Mouse (Mus musculus) forebrain, postnatal 0 days (tissue): ENCODE results near the gene Cdc42ep2. TPM values are rescaled to one million over a fixed set of nuclear protein-coding genes. Genes with fewer than 3 reads are reported as not detected.
"Not testable (repeated sequence)": the region's sequence is repeated elsewhere in the genome, so short reads cannot be mapped to it uniquely, and the experiment has no call there.

Experiments
- ATAC-seq: fragments of 200-750 bp; cut with Nextera tagmentation; 2 replicates; pipeline ENCODE4 v1.8.0; 2017; ENCODE audit warnings: mild to moderate bottlenecking, moderate library complexity
- DNase-seq: peaks from one replicate; pipeline ENCODE4 v3.0.0-alpha.2; 2015
- H3K27ac ChIP-seq: fragments of 300-500 bp; sonication (generic); 2 replicates; pipeline ENCODE4 v1.5.1; 2014; ENCODE audit warnings: low read depth, mild to moderate bottlenecking, antibody characterized with exemption, low read length, moderate library complexity, mixed read lengths
- H3K27me3 ChIP-seq: fragments of 300-500 bp; sonication (generic); 2 replicates; pipeline ENCODE4 v1.6.1; 2014; ENCODE audit warnings: mild to moderate bottlenecking, low read length, mixed read lengths; ENCODE audit not compliant: insufficient read depth
- H3K36me3 ChIP-seq: fragments of 300-500 bp; sonication (generic); 2 replicates; pipeline ENCODE4 v1.6.1; 2014; ENCODE audit warnings: mild to moderate bottlenecking, moderate library complexity; ENCODE audit not compliant: insufficient read depth
- H3K4me1 ChIP-seq: fragments of 300-500 bp; sonication (generic); 2 replicates; pipeline ENCODE4 v1.6.1; 2014; ENCODE audit warnings: antibody characterized with exemption; ENCODE audit not compliant: insufficient read depth
- H3K4me2 ChIP-seq: fragments of 300-500 bp; sonication (generic); 2 replicates; pipeline ENCODE4 v1.6.1; 2014; ENCODE audit warnings: low read depth, mild to moderate bottlenecking, moderate library complexity
- H3K4me3 ChIP-seq: fragments of 300-500 bp; sonication (generic); 2 replicates; pipeline ENCODE4 v1.5.1; 2014; ENCODE audit warnings: low read depth, low read length, mixed read lengths
- H3K9ac ChIP-seq: fragments of 300-500 bp; sonication (generic); 2 replicates; pipeline ENCODE4 v1.6.1; 2014; ENCODE audit warnings: mild to moderate bottlenecking
- H3K9me3 ChIP-seq: fragments of 300-500 bp; sonication (generic); 2 replicates; pipeline ENCODE4 v1.6.1; 2016; ENCODE audit warnings: low read length
- CTCF ChIP-seq: sonication (generic); IDR thresholded peaks from 2 replicates; pipeline ENCODE4 v1.5.1; 2016; ENCODE audit warnings: antibody characterized with exemption, control low read depth, low read depth
- WGBS: fragments of 180-500 bp; shearing (Covaris S2); extraction: QIAGEN DNeasy Blood & Tissue Kit; methylation state at CpG from one replicate; pipeline ENCODE4 v1.1.7; 2014; 5-methylcytosine and 5-hydroxymethylcytosine counted together
- polyA plus RNA-seq: library from polyadenylated mRNA; unstranded; fragments of >200 nt; fragmentation: Nextera tagmentation; extraction: Ambion mirVana; gene quantifications from 2 replicates; pipeline ENCODE4 v1.2.1, GENCODE M21; 2015
- total RNA-seq: library from RNA; depleted of rRNA; stranded (reverse); fragments of >200 nt; gene quantifications from 2 replicates; pipeline ENCODE4 v1.2.3, GENCODE M21; 2014

Cdc42ep2 gene
- total and polyA plus RNA-seq, 2 experiments from 2014 or later = 13.3 to 15.6 TPM

DNA sequence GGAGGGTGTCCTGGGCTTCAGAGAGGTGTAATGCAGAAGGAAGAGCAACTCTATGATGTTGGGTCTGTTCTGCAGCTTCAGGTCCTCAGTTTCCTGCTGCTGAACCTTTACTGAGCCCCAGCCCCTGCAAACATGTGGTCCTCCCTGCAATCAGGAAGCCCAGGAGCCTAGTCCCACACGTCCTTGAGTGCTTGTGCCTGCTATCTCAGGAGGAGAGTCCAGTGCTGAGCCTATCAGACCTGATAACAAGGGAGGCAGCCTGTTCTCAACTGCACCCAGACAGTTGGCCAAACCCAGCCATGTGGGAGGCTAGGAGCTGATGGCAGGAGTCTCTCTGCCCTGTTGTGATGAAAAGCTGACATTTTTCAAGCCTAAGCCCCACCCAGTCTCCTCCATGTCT lies 40.7 kb downstream of the Cdc42ep2 start:
- H3K9ac ChIP-seq = no peak overlapping the region
- no peak for TF ChIP-seq CTCF
- no peak overlapping the region for H3K27ac ChIP-seq
- H3K4me2 ChIP-seq = no peak overlapping the region
- H3K27me3 ChIP-seq = no peaks in the 10 kb centered on the region
- H3K9me3 ChIP-seq = no peaks in the 10 kb centered on the region
- H3K4me1 ChIP-seq = no peaks in the 10 kb centered on the region
- 62% methylated on average over 1 of the region's 1 CpGs for WGBS
- no peak for ATAC-seq
- DNase-seq = no peak
- H3K4me3 ChIP-seq = no peak overlapping the region
- no peaks in the 10 kb centered on the region for H3K36me3 ChIP-seq

DNA sequence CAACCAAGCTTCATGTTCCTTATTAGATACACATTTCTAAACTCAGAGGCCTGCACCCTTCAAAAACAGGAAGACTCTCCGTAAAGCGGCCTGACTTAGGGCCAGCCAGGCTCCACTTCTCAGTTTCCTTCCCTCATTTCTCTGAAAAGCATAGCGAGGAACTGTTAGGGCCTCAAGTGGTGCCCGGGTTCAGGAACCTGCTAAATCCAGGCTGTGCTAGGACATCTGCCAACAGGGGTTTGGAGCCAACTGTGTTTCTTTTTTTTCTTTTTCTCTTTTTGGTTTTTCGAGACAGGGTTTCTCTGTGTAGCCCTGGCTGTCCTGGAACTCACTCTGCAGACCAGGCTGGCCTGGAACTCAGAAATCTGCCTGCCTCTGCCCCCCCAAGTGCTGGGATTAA lies 42.5 kb downstream of the Cdc42ep2 start:
- H3K27me3 ChIP-seq, H3K9ac ChIP-seq, H3K36me3 ChIP-seq, H3K9me3 ChIP-seq, ATAC-seq, H3K4me3 ChIP-seq, H3K27ac ChIP-seq, H3K4me1 ChIP-seq, H3K4me2 ChIP-seq, DNase-seq: not testable (repeated sequence)
- WGBS = 75% methylated on average over 5 of the region's 5 CpGs

DNA sequence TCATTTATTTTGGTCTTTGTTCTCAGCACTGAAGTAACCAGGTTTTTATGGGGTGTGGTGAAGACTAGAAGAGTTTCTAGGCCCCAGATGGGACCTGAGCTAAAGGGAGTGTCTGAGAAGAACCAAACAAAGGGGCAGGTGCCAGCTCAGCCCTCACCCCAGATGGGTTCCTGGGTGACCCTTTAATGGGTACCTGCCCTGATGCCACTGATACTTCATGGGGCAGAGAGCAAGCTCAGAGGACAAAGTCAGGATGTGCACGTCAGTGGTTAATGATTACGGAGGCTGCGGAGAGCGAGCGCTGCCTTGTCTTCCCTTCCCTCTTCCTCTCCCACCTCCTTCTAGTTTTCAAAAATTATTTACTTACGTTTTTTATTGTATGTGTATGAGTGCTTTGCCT lies 43.5 kb downstream of the Cdc42ep2 start:
- DNase-seq (no peak), ATAC-seq (no peak)
- H3K4me1 ChIP-seq = no peaks in the 10 kb centered on the region
- no peak overlapping the region for H3K4me2 ChIP-seq
- H3K36me3 ChIP-seq = no peaks in the 10 kb centered on the region
- no peaks in the 10 kb centered on the region for H3K27me3 ChIP-seq
- no peak overlapping the region for H3K9ac ChIP-seq
- no peak overlapping the region for H3K27ac ChIP-seq
- WGBS = 97% methylated on average over 6 of the region's 6 CpGs
- H3K9me3 ChIP-seq = no peaks in the 10 kb centered on the region
- no peak overlapping the region for H3K4me3 ChIP-seq
- no peak for TF ChIP-seq CTCF

DNA sequence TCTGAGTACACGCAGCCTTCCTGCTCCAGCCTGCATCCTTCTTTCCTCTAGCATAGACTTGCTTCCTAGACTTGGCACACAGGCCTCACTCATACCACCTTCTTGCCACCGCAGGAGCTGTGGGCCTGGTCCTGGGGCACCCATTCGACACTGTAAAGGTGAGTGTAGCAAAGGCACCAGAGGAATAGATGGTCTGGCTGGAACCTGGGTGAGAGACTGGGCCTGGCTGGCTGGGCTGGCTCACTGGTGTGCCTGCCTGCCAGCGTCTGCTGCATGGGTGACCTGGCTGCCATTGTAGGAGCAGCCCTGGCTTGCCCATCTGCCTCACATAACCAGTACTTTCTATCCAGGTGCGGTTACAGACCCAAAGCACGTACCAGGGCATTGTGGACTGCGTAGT lies 44.9 kb downstream of the Cdc42ep2 start:
- peaks cover 5% of the 10 kb centered on the region; the same call in 1 of the 2 replicates for H3K4me1 ChIP-seq
- no peak for TF ChIP-seq CTCF
- no peak for ATAC-seq
- H3K27ac ChIP-seq = no peak overlapping the region
- no peak for DNase-seq
- no peak overlapping the region for H3K9ac ChIP-seq
- no peaks in the 10 kb centered on the region for H3K36me3 ChIP-seq
- 94% methylated on average over 7 of the region's 7 CpGs for WGBS
- no peaks in the 10 kb centered on the region for H3K27me3 ChIP-seq
- no peak overlapping the region for H3K4me3 ChIP-seq
- H3K4me2 ChIP-seq = no peak overlapping the region
- no peaks in the 10 kb centered on the region for H3K9me3 ChIP-seq

DNA sequence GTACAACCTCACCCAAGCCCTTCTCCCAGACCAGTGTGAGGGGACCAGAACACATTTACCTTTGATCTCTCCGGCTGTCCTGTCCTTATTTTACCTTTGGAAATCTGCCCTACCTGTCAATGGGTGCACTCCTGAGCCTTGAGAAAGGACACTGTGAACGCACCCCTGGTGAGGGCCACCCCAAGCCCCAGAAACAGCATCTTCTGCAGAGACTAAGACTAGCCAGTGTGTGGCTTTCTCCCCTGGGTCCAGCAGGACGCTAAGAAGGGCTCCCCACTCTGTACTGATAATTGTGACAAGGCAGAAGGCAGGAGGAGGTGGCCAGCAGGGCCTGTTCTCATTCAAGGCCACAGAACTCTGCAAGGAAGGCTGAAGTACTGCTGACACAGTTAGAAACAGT lies 45.7 kb downstream of the Cdc42ep2 start:
- no peak for DNase-seq
- Histone ChIP-seq H3K4me2 (no peak overlapping the region), H3K4me3 (no peak overlapping the region), H3K9ac (no peak overlapping the region), H3K27me3 (no peaks in the 10 kb centered on the region), H3K9me3 (no peaks in the 10 kb centered on the region), H3K4me1 (peaks cover 8% of the 10 kb centered on the region; the same call in 1 of the 2 replicates), H3K36me3 (no peaks in the 10 kb centered on the region), H3K27ac (no peak overlapping the region)
- TF ChIP-seq CTCF = no peak
- ATAC-seq = no peak
- WGBS = 74% methylated on average over 3 of the region's 3 CpGs

DNA sequence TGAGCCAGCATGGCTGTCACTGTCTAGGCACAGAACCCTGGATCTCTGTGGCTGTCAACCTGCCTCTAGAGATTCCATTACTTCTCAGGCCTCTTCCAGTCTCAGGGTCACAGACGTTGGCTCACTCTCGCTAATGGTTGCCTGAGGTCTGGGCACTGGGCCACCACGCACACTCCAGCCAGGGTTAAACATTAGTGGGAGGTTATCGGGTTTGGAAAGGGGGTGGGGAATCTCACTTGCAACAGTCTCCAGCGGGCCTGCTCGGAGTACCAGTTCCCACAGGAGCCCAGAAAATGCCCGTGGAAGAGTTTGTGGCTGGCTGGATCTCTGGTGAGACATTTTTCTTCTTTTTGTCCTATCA lies 46.3 kb downstream of the Cdc42ep2 start:
- Histone ChIP-seq H3K4me1 (peaks cover 12% of the 10 kb centered on the region; the same call in 1 of the 2 replicates), H3K4me3 (no peak overlapping the region), H3K27me3 (no peaks in the 10 kb centered on the region), H3K9ac (no peak overlapping the region), H3K36me3 (no peaks in the 10 kb centered on the region), H3K9me3 (no peaks in the 10 kb centered on the region), H3K27ac (no peak overlapping the region), H3K4me2 (no peak overlapping the region)
- no peak for TF ChIP-seq CTCF
- DNase-seq (no peak), ATAC-seq (no peak)
- WGBS = 67% methylated on average over 7 of the region's 7 CpGs

DNA sequence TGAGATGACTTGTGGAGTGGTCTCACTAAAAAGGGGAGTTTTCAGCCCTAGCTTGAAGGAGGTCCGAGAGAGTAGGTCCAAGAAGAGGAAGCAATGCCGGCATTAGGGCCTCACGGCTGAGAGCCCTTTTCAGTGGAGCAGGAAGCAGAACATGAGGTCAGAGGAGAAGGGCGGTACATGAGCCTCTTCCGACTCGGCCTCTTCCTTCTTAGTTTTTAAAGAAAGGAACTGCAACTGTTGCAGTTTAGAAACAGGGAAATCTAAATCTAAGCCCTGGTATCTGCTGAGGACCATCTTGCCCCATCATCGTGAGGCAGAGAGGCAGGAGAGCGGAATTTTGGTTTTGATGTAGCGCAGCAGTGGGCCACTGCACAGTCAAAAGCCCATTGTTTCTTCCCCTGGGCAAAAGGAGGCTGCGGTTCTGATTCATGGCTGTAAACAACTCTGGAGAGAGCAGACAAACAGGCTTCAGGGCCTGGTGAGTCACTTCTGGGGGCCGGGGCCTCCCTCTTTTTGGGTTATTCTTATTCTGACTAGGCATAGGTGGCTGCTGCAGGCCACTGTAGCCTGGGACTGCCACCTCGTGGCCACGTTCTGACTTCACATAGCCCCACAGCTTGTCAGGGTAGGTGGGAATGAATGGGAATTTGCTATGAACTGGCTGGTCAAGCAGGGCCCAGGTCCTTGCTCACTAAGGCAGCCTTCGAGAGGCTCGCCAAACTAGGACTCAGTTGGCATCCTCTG lies 46.8 kb downstream of the Cdc42ep2 start, which contains the start of gene Slc25a45:
Gene Slc25a45 (plus strand): TSS at position 191 of the 744 bp plus-strand sequence.
- peaks cover 12% of the 10 kb centered on the region; the same call in 1 of the 2 replicates for H3K4me1 ChIP-seq
- H3K4me3 ChIP-seq = no peak within 1 kb of the TSS
- H3K9me3 ChIP-seq = no peaks in the 10 kb centered on the region

More for the DNA sequence above, 46.8 kb downstream of the Cdc42ep2 start, which contains the start of gene Slc25a45:
- ATAC-seq = peak; percentile 65
- Histone ChIP-seq H3K9ac (no peak within 1 kb of the TSS), H3K27ac (peak within 1 kb of the TSS; percentile 48; the same call in 1 of the 2 replicates), H3K4me2 (no peak within 1 kb of the TSS), H3K27me3 (no peaks in the 10 kb centered on the region), H3K36me3 (no peaks in the 10 kb centered on the region)
- WGBS = 36% methylated on average over 15 of the region's 15 CpGs
- TF ChIP-seq CTCF = peak; percentile 86
- DNase-seq = peak; percentile 75
